Mouse (Mus musculus) cerebellum, adult 9-10 months (tissue): Measurements from ENCODE around the gene Casq2.
"Not testable (repeated sequence)": the region's sequence is repeated elsewhere in the genome, so short reads cannot be mapped to it uniquely, and the experiment has no call there.

ENCODE experiments used
- DNase-seq: peaks from one replicate; pipeline ENCODE4 v3.0.0; 2022

The Casq2 gene

DNA sequence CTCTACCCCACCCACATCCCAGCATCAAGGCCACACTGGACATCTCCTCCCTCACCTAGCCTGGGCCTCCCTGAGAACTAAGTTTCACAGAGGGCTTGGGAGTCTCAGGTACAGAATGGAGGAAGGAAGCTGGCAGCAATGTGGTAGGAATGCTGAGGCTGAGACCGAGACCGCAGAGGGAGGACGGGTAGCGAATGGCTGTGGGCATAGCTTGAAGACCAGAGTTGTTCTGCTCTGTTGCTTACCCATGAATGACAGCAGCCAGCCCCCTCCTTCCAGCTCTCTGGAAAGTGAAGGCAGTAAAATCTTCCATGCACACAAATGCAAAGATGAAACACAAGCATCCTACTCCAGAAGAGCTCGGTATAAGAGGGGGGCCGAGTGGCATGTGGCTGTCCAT is 52.7 kb downstream of the Casq2 start:
- DNase-seq = no peak

DNA sequence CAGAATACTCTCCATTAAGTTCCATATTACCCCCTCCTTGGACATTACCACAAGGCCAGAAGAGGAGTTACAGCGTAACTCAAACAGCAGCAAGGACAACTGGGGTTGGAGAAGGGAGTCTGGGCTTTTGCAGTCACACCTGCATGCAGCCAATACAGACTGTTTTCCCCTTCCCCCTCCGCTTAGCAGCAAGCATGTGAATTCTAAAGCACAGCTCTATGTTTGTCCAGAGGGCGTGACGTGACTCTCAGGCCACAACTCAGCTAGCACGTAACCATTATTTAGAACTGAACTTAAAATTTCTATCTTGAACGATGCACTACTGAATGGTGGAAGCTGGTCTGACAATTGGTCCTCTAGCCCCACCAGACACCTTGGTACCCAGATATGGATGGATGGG is 54.4 kb downstream of the Casq2 start:
- no peak for DNase-seq

DNA sequence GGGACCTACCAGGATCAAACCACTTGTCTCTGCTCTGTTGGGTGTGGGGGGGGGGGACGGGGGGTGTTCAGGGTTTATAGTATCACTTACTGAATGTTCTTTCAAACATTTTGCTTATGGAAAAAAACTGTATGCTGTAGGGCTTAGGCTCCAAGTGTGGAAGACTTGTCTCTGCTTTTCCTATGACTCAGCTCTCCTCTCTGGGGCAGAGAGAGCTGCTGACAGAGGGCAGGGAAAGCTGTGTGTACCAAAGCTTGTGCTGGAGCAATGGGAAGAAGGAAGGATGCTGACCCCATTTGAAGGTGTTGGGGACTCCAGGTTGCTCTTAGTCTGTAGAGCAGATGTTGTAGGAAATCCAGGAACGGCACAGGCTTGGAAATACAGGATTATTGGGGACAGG is 55.2 kb downstream of the Casq2 start:
- DNase-seq = no peak

DNA sequence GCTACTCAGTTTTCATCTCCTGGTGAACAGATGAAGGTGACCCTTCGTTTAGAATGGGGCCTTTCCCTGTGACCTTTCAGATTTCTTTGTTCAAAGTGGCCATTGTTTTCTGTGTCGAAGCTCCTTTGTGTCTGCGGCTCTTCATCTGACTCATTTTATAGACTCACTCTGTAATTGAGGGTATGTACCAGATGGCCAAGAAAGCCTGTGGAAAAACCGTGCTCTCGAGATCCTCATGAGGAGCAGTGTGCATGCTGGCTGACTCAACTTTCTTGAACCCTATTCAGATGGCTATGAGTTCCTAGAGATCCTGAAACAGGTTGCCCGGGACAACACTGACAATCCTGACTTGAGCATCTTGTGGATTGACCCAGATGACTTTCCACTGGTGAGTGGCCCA is 55.7 kb downstream of the Casq2 start:
- no peak for DNase-seq

DNA sequence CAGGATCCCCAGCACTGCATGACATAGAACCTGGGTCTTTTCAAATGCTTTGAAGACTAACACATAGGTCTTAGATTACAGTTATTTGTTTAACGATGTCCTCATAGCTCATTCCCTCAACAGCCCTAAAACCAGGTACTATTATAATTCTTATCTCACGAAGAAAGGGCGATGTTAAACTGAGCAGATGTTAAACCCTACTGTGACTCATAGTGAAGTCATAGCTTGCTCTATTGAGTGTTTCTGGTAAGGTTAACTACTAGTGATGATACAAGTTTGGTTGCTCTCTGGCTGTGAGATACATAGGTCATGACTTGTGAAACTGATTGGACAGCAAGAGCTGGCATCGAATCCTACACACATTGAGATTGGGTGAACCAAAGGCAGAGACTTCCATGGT is 56.7 kb downstream of the Casq2 start:
- DNase-seq = no peak

DNA sequence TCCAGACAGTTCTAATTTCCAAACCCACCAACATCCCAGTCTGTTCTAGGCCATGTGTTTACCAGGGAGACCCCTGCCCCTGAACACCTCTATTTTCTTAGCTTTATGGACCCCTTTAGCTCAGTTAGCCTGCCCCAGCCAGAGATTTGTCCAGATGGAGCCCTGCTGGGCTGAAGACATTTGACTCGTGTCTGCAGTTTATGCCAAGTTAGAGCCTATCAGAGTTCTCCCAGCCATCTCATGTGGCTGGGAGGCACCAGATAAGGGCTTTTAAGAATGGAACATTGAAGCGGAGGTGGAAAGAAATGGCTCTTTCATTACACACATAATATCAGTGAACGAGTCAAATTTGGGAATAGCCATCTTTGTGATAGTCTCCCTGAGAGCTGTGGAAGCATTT is 57.3 kb downstream of the Casq2 start:
- no peak for DNase-seq

DNA sequence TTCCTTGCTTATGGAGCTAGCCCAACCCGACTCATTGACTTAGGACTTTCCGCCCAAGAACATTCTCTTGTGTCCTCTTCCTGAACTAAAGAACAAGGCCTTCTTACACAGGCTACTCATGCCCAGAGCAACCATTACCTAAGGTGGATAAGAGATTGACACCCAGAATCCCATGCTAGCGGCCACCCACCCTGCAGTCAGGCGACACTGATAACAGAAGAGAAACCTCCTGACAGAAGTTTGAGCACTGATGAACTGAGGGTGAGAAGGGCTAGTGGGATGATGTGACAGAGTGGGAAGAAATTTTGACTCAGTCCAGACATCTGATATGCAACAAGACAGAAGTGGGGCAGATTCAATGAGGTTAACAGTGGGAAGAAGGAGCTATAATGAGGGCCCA is 58.2 kb downstream of the Casq2 start:
- no peak for DNase-seq

DNA sequence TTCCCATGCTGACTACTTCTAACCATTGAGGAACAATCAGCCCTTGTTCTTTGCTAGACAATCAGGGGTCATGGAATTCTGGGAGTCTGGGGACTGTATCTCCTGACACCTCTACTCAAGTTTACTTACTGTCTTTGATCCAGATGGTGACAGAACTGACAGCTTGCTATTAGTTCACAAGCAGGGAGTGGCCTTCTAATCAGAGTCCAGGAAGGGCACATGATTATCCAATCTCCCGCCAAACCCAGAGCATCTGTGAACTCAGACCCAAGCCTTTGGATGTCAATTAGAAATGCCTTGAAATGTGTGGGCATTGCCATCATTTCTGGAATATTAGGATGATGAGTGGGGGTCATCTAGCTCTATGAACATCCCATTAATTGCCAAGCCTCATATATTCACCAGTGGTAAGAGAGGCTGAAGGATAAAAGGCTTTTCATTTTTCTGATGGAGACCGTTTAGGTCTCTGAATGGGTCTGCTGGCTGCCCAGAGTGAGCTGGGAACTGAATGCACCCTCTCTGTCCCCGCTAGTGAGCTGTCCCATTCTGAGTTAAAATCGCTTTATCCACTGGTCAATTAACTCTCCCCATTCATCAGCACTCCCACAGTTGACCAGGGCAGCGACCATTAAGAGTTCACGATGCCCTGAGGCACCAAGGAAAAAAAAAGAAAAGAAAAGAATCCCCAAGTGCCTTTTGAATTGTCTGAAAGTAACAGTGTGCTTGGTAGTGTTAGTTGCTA is 59.6 kb downstream of the Casq2 start:
- no peak for DNase-seq

DNA sequence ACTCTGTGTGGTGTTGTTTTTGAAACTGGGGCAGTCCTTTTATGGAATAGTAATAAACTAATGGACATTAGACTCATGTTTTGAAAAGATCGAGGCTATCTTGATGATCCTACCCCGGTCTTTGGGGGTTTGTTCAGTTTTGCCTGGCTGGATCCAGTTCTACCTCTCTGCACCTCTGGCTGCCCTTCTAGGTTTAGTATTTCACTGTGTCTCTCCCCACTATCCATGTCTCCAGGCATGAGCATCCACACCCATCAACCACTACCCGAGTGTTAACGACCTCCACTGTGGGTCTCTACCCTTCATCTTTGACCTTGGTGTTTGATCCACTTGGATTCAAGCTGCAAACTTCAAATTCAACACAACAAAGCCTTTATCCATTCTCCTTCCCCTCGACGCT is 60.2 kb downstream of the Casq2 start:
- DNase-seq = no peak

DNA sequence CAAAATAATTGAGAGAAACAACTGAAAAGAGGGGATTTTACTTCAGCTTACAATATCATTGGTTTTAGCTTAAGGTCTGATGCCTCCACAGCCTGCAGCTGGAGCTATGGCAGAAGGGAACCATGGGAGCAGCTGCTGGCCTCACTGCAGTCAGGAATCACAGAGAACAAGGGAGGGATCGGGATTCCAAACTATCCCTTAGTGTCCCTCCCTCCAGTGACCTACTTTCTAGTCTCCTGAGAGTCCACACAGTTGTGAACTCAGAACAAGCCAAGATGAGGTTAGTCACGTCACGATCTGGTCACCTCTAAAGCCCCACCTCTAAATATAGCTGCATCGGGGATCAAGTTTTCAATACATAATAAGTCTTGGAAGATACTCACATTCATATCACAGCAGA is 61.0 kb downstream of the Casq2 start:
- no peak for DNase-seq

DNA sequence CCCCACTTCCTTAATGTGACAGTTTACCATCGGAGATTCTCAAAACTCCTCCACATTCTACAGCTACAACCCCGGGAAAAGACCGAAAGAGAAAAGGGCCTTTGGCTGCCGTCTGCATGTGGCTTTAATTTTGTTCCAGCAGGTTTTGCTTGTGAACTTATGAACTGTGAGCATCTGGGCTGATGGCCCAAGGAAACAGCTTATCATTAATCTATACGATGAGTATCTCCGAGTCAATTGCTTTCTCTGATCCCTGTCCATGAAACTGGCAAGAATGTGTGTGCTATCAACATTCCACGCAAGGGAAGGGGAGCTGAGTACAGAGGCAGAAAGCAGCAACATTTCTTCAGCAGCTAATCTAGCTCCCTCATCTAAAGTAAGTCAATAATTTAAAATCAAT is 63.7 kb downstream of the Casq2 start:
- no peak for DNase-seq

DNA sequence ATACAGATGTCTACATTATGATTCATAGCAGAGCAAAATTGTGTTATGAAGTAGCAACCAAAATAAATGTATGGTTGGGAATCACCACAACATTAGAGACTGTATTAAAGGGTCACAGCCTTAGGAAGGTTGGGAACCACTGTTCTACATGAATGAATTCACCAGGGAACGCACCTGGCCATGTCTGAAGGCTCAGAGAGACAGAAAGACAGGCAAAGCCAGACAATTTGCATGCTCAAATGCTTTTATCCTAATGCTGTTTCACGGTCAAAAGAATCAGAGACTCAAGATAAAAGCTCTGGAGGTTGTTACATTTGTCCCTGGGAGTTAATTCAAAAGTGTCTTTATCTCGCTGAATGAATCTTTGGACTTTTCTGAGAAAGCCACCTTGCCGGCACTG is 65.6 kb downstream of the Casq2 start:
- no peak for DNase-seq

DNA sequence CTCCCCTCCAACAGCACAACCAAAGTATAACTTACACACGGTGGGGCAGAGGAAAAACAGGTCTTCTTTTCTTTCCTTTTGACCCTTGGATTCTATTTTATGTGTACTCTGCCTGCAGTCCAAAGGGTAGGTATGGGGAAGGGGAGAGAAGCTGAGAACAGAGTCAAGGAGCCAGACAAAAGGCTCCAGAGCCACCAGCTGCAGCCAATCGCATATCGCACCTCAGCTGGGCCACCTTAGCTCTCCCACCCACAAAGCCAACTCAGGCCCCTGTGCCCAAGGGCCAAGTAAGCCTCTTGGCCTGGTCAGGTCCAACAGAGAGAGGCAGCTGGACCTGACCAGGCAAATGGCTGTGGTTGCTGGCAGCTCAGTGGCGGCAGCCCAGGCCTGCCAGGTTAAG is 66.3 kb downstream of the Casq2 start:
- DNase-seq = no peak

DNA sequence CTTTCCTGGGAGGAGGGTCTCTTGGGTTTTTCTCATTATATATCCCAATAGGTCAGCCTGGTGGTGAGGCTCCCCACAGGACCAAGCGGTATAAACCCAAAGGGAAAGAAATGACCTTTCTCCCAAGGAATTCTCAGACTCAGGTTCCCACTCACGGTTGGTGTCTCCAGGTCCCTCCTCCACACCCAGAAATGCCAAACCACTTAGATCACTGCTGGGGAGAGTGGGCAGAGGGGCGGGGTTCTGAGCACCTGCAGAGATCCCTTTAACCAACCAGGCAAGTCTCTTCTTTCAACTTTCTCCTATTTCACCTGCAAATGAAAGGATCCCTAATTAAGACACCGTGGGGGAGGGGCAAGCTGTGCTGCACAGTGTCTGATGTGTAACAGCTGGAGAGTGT is 66.7 kb downstream of the Casq2 start:
- no peak for DNase-seq

DNA sequence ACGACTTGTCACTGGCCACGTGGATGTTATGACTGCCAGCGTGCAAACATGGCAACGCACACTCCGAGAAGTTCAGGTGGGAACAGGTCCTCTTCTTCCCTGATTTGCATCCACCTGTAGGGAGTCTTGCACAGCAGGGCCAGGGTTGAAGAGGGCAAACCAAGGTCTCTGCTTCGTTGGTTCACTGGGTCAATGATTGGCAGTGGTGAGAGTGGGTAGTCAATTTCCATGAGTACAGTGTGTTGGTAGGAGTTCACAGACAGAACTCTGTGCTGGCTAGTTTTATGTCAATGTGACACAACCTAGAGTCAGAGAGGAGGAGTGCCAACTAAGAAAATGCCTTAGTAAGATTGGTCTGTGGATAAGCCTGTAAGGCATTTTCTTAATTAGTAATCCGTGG is 67.9 kb downstream of the Casq2 start:
- DNase-seq = no peak

DNA sequence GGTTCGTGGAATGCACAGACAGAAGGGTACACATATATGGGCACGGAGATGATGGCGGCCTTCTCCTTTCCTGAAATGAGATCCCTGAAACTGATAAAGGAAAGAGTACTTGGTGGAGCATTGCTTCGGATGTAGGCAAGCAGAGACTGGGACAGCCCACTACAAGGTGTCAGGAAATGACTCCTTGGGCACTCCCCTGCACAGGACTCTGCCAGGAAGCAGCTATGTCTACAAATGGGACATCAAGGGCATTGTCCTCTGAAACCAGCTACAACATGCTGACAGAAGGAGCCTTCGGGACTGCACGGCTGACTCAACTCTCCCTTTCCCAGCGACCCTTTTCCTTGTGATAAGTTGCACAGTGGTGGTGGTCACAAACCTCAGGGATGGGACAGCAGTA is 70.5 kb downstream of the Casq2 start:
- no peak for DNase-seq

DNA sequence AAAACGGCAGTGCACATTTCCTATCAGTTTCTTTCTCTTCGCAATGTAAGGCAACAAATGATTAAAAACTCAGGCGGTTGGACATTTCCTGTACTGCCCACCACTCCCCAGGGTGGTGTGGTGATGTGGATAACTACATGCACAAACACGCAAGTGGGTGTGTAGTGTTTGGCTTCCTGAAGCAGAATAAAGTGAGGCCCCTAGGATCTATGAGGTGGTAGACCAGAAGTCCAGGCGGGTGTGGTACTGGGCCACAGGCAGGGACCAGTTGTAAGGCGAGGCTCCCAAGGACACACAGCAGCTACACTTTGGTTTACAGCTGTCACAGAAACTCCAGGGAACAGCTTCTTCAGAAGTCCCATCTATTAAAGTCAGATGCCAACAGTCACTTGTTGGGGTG is 71.4 kb downstream of the Casq2 start:
- no peak for DNase-seq

DNA sequence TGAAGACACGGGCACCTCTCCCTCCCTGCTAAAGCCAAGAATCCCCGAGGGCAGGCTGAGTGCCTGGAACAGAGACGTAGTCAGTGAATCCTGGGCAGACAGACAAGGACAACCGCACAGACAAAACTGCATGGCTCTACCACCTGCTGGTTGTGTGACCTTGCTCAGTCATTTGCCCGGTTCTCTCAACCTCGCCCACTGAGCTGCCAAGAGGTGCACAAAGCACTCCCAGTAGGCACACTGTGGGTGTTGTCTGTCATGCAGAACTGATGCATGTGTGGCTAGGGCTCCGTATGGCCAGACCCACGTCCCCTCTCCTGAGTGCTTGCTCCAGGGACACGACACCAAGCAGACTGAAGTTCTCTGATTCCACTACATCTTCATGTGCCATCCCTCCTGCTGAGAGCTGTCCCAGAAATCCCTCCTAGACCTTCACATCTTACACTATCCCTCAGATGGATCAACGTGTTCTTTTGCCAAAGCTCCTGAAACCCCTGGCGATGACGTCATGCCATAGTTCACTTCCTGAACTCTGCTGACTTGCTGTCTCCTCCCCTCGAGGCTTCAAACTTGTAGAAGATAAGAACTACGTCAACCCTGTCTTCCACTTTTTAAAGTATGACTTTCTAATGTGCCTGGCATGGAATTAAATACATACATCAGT is 72.7 kb downstream of the Casq2 start:
- DNase-seq = no peak

DNA sequence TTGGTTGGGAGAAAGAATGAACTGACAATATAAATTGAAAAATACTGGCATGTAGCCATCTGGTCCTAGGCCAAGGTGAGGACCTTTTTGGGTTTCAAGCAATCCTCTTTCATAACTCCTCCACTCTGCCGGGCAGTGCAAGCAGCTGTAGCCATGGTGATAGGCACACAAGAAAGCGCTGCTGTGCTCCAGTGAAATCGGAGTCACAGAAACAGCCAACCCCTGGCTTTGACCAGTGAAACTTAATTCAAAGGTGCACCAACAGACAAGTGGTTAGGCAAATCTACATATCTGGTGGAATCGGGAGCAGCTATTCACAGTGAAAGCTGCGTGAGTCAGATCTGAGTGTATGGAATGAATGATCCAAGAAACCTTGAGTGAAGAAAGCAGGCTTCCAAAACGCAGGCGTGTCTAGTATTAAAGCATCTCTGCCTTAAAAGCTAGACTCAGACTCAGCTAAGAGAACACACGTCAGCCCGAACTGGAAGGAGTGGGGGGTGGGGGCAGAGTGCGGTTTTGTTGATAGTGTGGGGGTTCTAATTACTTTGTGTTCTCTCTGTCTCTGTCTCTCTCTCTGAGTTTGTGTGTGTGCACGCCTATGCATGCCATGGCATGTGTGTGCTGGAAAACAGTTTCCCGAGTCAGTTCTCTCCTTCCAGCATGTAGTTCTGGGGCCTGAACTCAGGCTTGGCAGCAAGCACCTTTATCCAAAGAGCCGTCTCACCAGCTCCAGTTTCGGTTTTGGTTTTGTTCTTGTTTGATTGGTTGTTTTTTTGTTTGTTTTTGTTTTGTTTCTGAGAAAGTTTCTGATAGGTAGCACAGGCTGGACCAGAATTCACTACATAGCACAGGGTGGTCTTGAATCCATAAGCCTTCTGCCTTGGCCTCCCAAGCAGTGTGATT is 73.5 kb downstream of the Casq2 start:
- no peak for DNase-seq

DNA sequence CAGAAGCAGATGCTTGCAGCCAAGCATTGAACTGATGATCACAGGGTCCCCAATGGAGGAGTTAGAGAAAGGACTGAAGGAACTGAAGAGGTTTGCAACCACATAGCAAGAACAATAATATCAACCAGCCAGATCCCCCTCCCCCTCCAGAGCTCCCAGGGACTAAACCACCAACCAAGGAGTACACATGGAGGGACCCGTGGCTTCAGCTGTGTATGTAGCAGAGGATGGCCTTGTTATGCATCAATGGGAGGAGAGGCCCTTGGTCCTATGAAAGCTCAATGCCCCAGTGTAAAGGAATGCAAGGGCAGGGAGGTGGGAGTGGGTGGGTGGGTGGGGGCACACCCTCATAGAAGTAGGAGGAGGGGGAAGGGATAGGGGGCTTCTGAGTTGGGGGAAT is 77.6 kb downstream of the Casq2 start:
- not testable (repeated sequence) for DNase-seq

DNA sequence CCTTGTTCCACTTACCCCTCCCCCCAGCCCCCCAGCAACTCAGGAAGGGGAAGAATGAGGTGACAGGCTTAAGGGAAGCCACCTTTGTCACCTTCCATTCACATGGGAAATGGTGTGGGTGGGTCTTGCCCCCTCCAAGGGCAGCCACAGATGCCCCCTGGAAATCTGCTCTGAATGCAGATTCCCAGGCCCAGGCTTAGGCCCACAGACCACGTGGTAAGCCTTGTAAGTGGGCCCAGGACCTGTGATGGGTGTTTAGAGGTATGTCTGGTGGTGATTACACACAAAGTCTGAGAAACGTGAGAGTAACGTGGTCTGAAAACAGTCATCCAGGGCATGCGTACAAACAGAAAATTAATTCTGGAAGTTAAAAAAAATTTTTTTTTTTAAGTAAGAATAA is 78.7 kb downstream of the Casq2 start:
- DNase-seq = no peak

DNA sequence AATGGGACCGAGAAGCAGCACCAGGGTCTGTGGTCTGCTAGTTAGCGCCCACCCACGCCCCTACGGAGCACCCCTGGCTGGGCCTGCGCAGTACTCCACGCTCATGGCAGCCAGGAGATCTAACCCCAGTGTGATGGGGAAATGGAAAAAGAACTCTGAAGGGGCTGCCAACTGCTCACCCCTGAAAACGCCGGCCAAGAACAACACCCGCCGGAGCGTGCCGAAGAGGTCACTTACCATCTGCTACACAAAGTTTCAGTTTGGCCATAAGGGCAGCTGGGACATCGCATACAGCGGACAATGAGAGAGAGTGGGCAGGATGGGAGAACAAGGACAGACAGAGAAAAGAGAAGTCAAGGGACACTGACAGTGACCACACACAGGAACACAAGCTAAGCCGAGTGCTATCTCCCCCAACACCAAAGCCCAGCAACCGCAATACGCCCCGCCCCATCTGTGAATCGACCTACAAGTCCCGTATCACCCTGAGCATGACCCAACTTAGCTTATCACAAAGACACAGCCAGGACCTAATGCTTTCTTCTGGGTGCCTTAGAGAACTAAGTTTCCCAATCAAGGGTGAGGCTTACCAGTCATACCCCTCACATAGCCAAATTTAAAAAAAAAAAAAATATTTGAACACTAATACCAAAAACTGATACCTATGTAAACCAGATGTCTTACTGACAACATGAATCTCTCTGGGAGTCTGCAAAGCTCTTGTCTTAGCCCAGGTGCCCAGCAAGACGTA is 79.5 kb downstream of the Casq2 start:
- no peak for DNase-seq

DNA sequence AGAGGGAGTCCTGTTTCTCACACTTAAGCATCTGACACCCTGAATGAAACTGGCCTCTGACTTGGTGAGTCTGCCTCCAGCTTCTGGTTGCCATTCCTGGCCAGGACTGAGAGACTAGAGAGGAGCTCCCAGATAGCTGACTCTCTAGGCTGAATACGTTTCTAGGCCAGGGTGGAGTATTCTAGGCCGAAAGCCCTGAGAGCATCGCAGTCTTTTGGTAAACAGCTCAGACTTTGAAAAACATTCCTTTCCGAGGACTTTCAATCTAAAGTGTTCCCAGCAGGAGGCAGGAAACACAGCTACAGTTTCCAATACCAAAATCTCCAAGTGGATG is 80.0 kb downstream of the Casq2 start:
- DNase-seq = no peak
